In genomic region chr2:179838036-179838435, GRCm38 (mm10) we compare ENCODE assay signal across 22 mouse cellular contexts.
A peak's percentile ranks its signal among the peaks of the same experiment; 100 is the strongest.
DNase-seq lines count a peak whose midpoint lies in the region; ATAC-seq lines count a peak whose summit lies in the region.
"Had no signal": no experiment of that assay in that cellular context is flagged by ENCODE, and none has a peak within 500 bp of the region (broad histone marks: within the 10 kb centered on the region; RNA-seq: fewer than 3 reads in every experiment).

No protein-coding gene starts in this region.

- peaks cover 45% of the 10 kb centered on the region for H3K4me1 ChIP-seq in hindbrain, embryonic 12.5 days
- H3K4me1 ChIP-seq in hindbrain, embryonic 11.5 days (replicated peaks; ENCODE audit: control insufficient read depth, insufficient read depth, low read length) = 0 out of 2 replicates have a peak, but pooled peaks cover 2% of the 10 kb centered on the region
- no peaks in the 10 kb centered on the region; the same call in 1 of the 2 replicates for H3K4me1 ChIP-seq in embryonic facial prominence, embryonic 11.5 days (ENCODE audit: control insufficient read depth, insufficient read depth, low read length)
- H3K4me1 ChIP-seq in limb, embryonic 10.5 days = peaks cover 60% of the 10 kb centered on the region
- peaks cover 7% of the 10 kb centered on the region; the same call in 1 of the 2 replicates for H3K4me1 ChIP-seq in neural tube, embryonic 11.5 days (ENCODE audit: control insufficient read depth, insufficient read depth, low read length)

- ATAC-seq in hindbrain, embryonic 12.5 days (ENCODE audit: low FRiP score) = no peak
- no peak for ATAC-seq in hindbrain, embryonic 11.5 days (ENCODE audit: low FRiP score)
- ATAC-seq in embryonic facial prominence, embryonic 11.5 days (replicated peaks; ENCODE audit: insufficient number of reproducible peaks, low FRiP score, low TSS enrichment, low read depth) = no peak
- no peak for ATAC-seq in neural tube, embryonic 11.5 days (ENCODE audit: insufficient read depth, low FRiP score, low TSS enrichment)
- ATAC-seq: midbrain, embryonic 15.5 days had no signal

- peak overlapping the region; percentile 30; the same call in 1 of the 2 replicates for H3K27ac ChIP-seq in hindbrain, embryonic 12.5 days
- no peak overlapping the region for H3K27ac ChIP-seq in hindbrain, embryonic 11.5 days (ENCODE audit: low read depth, low read length)
- H3K27ac ChIP-seq in embryonic facial prominence, embryonic 11.5 days (replicated peaks; ENCODE audit: low read depth, low read length) = 0 out of 2 replicates have a peak overlapping the region, but pooled peaks have one; percentile 17
- H3K27ac ChIP-seq in limb, embryonic 10.5 days = peak overlapping the region; percentile 87
- no peak overlapping the region for H3K27ac ChIP-seq in neural tube, embryonic 11.5 days (ENCODE audit: low read depth, low read length)
- H3K27ac ChIP-seq: forebrain, embryonic 10.5 days; macrophage had no signal

- no peaks in the 10 kb centered on the region for H3K27me3 ChIP-seq in hindbrain, embryonic 12.5 days
- no peaks in the 10 kb centered on the region for H3K27me3 ChIP-seq in hindbrain, embryonic 11.5 days (ENCODE audit: control insufficient read depth, insufficient read depth, low read length)
- no peaks in the 10 kb centered on the region for H3K27me3 ChIP-seq in embryonic facial prominence, embryonic 11.5 days (ENCODE audit: control insufficient read depth, insufficient read depth, low read length)
- H3K27me3 ChIP-seq in limb, embryonic 10.5 days (ENCODE audit: low read depth, poor library complexity, severe bottlenecking) = 0 out of 2 replicates have a peak, but pooled peaks cover 7% of the 10 kb centered on the region
- H3K27me3 ChIP-seq in neural tube, embryonic 11.5 days (ENCODE audit: control insufficient read depth, insufficient read depth, low read length) = no peaks in the 10 kb centered on the region
- H3K27me3 ChIP-seq: hindbrain, embryonic 15.5 days; midbrain, embryonic 15.5 days had no signal

- no peaks in the 10 kb centered on the region for H3K36me3 ChIP-seq in hindbrain, embryonic 12.5 days
- no peaks in the 10 kb centered on the region for H3K36me3 ChIP-seq in hindbrain, embryonic 11.5 days (ENCODE audit: control insufficient read depth, insufficient read depth, low read length)
- H3K36me3 ChIP-seq in embryonic facial prominence, embryonic 11.5 days (replicated peaks; ENCODE audit: control insufficient read depth, insufficient read depth, low read depth, low read length) = no peaks in the 10 kb centered on the region
- H3K36me3 ChIP-seq in limb, embryonic 10.5 days = no peaks in the 10 kb centered on the region
- H3K36me3 ChIP-seq in neural tube, embryonic 11.5 days (ENCODE audit: control insufficient read depth, insufficient read depth, low read length) = no peaks in the 10 kb centered on the region
- H3K36me3 ChIP-seq: forebrain, embryonic 10.5 days; hindbrain, embryonic 15.5 days; midbrain, embryonic 15.5 days had no signal

- H3K9ac ChIP-seq in hindbrain, embryonic 12.5 days = no peak overlapping the region
- H3K9ac ChIP-seq in hindbrain, embryonic 11.5 days (ENCODE audit: low read depth, low read length) = no peak overlapping the region
- H3K9ac ChIP-seq in embryonic facial prominence, embryonic 11.5 days (replicated peaks; ENCODE audit: low read length) = no peak overlapping the region
- H3K9ac ChIP-seq in neural tube, embryonic 11.5 days (ENCODE audit: low read length) = no peak overlapping the region
- H3K9ac ChIP-seq: hindbrain, embryonic 15.5 days; lung, embryonic 14.5 days; midbrain, embryonic 15.5 days had no signal

- DNase-seq in hindbrain, embryonic 11.5 days (ENCODE audit: low spot score) = no peak
- peak; percentile 80 for DNase-seq in embryonic facial prominence, embryonic 11.5 days (ENCODE audit: low spot score)
- peak; percentile 81 for DNase-seq in limb, embryonic 10.5 days (ENCODE audit: low spot score)
- peak; percentile 58 for DNase-seq in neural tube, embryonic 11.5 days (ENCODE audit: low spot score)
- no peak for DNase-seq in cerebellum, postnatal 14 days
- DNase-seq in right cerebral cortex, postnatal 36 days (ENCODE audit: low spot score in 2 of 2) = no peak
- DNase-seq in kidney, postnatal 4 days = no peak
- DNase-seq: adrenal gland, postnatal 25 days; B cell, adult 2 months; cerebellum, adult 9-10 months; gastrocnemius, postnatal 25 days; kidney, adult 8-10 months; kidney, postnatal 25 days; layer of hippocampus, adult 9-11 months; lung, embryonic 14.5 days; right cerebral cortex, postnatal 25 days had no signal

- WGBS in hindbrain, embryonic 12.5 days = 61% methylated on average over 7 of the region's 7 CpGs
- WGBS in hindbrain, embryonic 11.5 days = 65% methylated on average over 7 of the region's 7 CpGs
- 35% methylated on average over 7 of the region's 7 CpGs for WGBS in embryonic facial prominence, embryonic 11.5 days
- WGBS in limb, embryonic 10.5 days = 29% methylated on average over 7 of the region's 7 CpGs
- 60% methylated on average over 7 of the region's 7 CpGs for WGBS in neural tube, embryonic 11.5 days

- H3K4me3 ChIP-seq in hindbrain, embryonic 12.5 days = no peak overlapping the region
- no peak overlapping the region for H3K4me3 ChIP-seq in hindbrain, embryonic 11.5 days (ENCODE audit: low read depth, low read length)
- H3K4me3 ChIP-seq in embryonic facial prominence, embryonic 11.5 days (ENCODE audit: low read depth, low read length) = no peak overlapping the region
- peak overlapping the region; percentile 30 for H3K4me3 ChIP-seq in limb, embryonic 10.5 days
- no peak overlapping the region for H3K4me3 ChIP-seq in neural tube, embryonic 11.5 days (ENCODE audit: low read depth, low read length)
- H3K4me3 ChIP-seq: forebrain, embryonic 10.5 days; hindbrain, embryonic 15.5 days; midbrain, embryonic 15.5 days had no signal

- no peak overlapping the region for H3K4me2 ChIP-seq in hindbrain, embryonic 12.5 days (replicated peaks)
- no peak overlapping the region for H3K4me2 ChIP-seq in hindbrain, embryonic 11.5 days (replicated peaks; ENCODE audit: low read depth, low read length)
- H3K4me2 ChIP-seq in embryonic facial prominence, embryonic 11.5 days (ENCODE audit: low read depth, low read length) = peak overlapping the region; percentile 24; the same call in 1 of the 2 replicates
- no peak overlapping the region for H3K4me2 ChIP-seq in neural tube, embryonic 11.5 days (ENCODE audit: low read depth)
- H3K4me2 ChIP-seq: hindbrain, embryonic 15.5 days; liver, embryonic 11.5 days; lung, embryonic 14.5 days; midbrain, embryonic 15.5 days had no signal

- no peaks in the 10 kb centered on the region for H3K9me3 ChIP-seq in hindbrain, embryonic 12.5 days (replicated peaks)
- no peaks in the 10 kb centered on the region for H3K9me3 ChIP-seq in hindbrain, embryonic 11.5 days (ENCODE audit: control insufficient read depth, low read length)
- H3K9me3 ChIP-seq in embryonic facial prominence, embryonic 11.5 days (replicated peaks; ENCODE audit: control insufficient read depth, low read length) = no peaks in the 10 kb centered on the region
- no peaks in the 10 kb centered on the region for H3K9me3 ChIP-seq in limb, embryonic 10.5 days (replicated peaks)
- H3K9me3 ChIP-seq in neural tube, embryonic 11.5 days (ENCODE audit: control insufficient read depth, low read length) = no peaks in the 10 kb centered on the region
- H3K9me3 ChIP-seq: forebrain, embryonic 10.5 days; hindbrain, embryonic 15.5 days; midbrain, embryonic 15.5 days had no signal

Comparison
In these comparisons a context has a peak if more than half of its experiments do, and no peak if none do; other contexts are left out.
1. H3K27ac ChIP-seq: peak in hindbrain, embryonic 12.5 days (single experiment), embryonic facial prominence, embryonic 11.5 days (single experiment) and limb, embryonic 10.5 days (single experiment); none in hindbrain, embryonic 11.5 days (single experiment) and neural tube, embryonic 11.5 days (single experiment).
2. DNase-seq: peak in embryonic facial prominence, embryonic 11.5 days (single experiment), limb, embryonic 10.5 days (single experiment) and neural tube, embryonic 11.5 days (single experiment); none in hindbrain, embryonic 11.5 days (single experiment), cerebellum, postnatal 14 days (0 of 2), right cerebral cortex, postnatal 36 days (0 of 2) and kidney, postnatal 4 days (0 of 2).